ENCODE assay signal across 18 mouse cellular contexts in the genomic region with DNA sequence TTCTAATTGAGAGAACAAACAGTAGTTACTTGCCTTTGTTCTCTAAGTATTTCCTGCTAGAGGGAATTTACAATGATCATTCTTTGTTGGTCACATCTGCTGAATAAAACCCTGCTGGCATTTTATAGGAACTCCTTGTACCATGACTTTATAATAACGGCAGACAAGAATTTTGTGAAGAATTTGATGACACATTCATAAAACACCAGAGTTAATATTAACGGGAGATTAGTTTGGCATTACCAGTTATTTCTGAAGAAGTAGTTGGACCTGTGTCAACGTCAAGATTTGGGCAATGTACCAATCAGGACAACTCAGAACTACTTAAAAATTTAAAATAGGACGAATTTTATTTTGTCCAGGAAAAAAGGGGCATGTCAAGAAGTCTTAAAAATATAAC.
DNase-seq lines count a peak whose midpoint lies in the region; TF ChIP-seq lines count a peak whose summit lies in the region.
"Had no signal": no experiment of that assay in that cellular context is flagged by ENCODE, and none has a peak within 500 bp of the region (broad histone marks: within the 10 kb centered on the region; RNA-seq: fewer than 3 reads in every experiment).

No protein-coding gene starts in this region.

- no peak for TF ChIP-seq POLR2A in embryonic fibroblast, embryonic 13.5 days (IDR thresholded peaks at IDR 0.05; ENCODE audit: low read depth, low read length)

- no peak overlapping the region for H3K4me3 ChIP-seq in embryonic fibroblast, embryonic 13.5 days (ENCODE audit: insufficient read depth, low read length)
- H3K4me3 ChIP-seq: embryonic facial prominence, embryonic 10.5 days; erythroblast, embryonic 14.5 days; forebrain, embryonic 15.5 days; heart, embryonic 10.5 days; hindbrain, embryonic 12.5 days had no signal

- DNase-seq in kidney, adult 9 months: peak; percentile 76
- no peak for DNase-seq in kidney, postnatal 10 days
- peak; percentile 79 for DNase-seq in Muller cell, postnatal 12 days (ENCODE audit: inconsistent ontology term)
- DNase-seq in thymus, postnatal 4 days: no peak
- no peak for DNase-seq in left cerebral cortex, adult 11 months (ENCODE audit: low spot score)
- DNase-seq: adrenal gland, adult 8-10 months; B cell, adult 2 months; cerebellum, adult 2 months; gastrocnemius, postnatal 14 days; heart, adult 18-20 months; heart, postnatal 10 days; heart, postnatal 4 days had no signal

- H3K27ac ChIP-seq in embryonic fibroblast, embryonic 13.5 days (ENCODE audit: insufficient read depth, low read length): peak overlapping the region; percentile 76; the same call in 1 of the 2 replicates
- H3K27ac ChIP-seq: embryonic facial prominence, embryonic 10.5 days; heart, embryonic 10.5 days; hindbrain, embryonic 12.5 days had no signal

- TF ChIP-seq CTCF in embryonic fibroblast, embryonic 13.5 days (IDR thresholded peaks at IDR 0.05; ENCODE audit: borderline replicate concordance, insufficient read depth, low read length): no peak

- peaks cover 6% of the 10 kb centered on the region for H3K4me1 ChIP-seq in embryonic fibroblast, embryonic 13.5 days (ENCODE audit: control insufficient read depth, insufficient read depth, low read length)
- H3K4me1 ChIP-seq: embryonic facial prominence, embryonic 10.5 days; forebrain, embryonic 15.5 days; heart, embryonic 10.5 days; hindbrain, embryonic 12.5 days had no signal

Comparison
In these comparisons a context has a peak if more than half of its experiments do, and no peak if none do; other contexts are left out.
1. DNase-seq: peak in kidney, adult 9 months (single experiment) and Muller cell, postnatal 12 days (single experiment); none in kidney, postnatal 10 days (single experiment), thymus, postnatal 4 days (single experiment) and left cerebral cortex, adult 11 months (single experiment).